ENCODE assay signal across 11 mouse cellular contexts in the genomic region with DNA sequence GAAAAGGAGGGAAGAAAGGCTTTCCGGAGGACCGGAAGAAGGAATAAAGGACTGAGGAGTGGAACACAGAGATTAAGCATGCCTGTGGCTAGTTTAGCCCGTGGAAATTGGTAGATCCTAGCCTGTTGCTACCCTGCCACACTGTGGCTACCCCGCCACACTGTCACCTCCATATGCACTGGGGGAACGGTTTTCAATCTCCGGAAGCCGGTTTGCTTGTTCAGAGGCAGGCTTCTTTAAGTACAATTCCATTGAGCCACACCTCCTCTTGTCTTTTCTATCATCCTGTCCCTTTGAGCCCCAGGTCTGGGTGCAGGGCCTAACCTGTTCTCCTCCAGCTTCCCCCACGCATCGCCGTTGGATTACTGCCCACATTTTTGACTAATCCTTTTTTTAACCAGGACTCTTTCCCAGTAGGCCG. TPM values are rescaled to one million over a fixed set of nuclear protein-coding genes. Genes with fewer than 3 reads are reported as not detected.
DNase-seq lines count a peak whose midpoint lies in the region; ATAC-seq lines count a peak whose summit lies in the region.
"Had no signal": no experiment of that assay in that cellular context is flagged by ENCODE, and none has a peak within 500 bp of the region (broad histone marks: within the 10 kb centered on the region; RNA-seq: fewer than 3 reads in every experiment).

No protein-coding gene starts in this region.

- ATAC-seq in kidney, embryonic 15.5 days (replicated peaks; ENCODE audit: low FRiP score) = no peak
- no peak; the same call in 1 of the 2 replicates for ATAC-seq in liver, embryonic 13.5 days (ENCODE audit: low read depth)
- ATAC-seq in midbrain, embryonic 14.5 days (ENCODE audit: low FRiP score, low TSS enrichment) = no peak
- ATAC-seq: forebrain, postnatal 0 days had no signal

- H3K9me3 ChIP-seq in kidney, embryonic 15.5 days (replicated peaks) = no peaks in the 10 kb centered on the region
- no peaks in the 10 kb centered on the region for H3K9me3 ChIP-seq in liver, embryonic 13.5 days (replicated peaks)
- H3K9me3 ChIP-seq in midbrain, embryonic 14.5 days (ENCODE audit: control insufficient read depth, low read length) = no peaks in the 10 kb centered on the region
- H3K9me3 ChIP-seq: limb, embryonic 13.5 days had no signal

- H3K27me3 ChIP-seq in kidney, embryonic 15.5 days = no peaks in the 10 kb centered on the region
- H3K27me3 ChIP-seq in liver, embryonic 13.5 days = no peaks in the 10 kb centered on the region
- H3K27me3 ChIP-seq in midbrain, embryonic 14.5 days (ENCODE audit: control insufficient read depth, insufficient read depth, low read length) = no peaks in the 10 kb centered on the region
- H3K27me3 ChIP-seq: limb, embryonic 13.5 days had no signal

- intact Hi-C loops in left cerebral cortex, postnatal 36 days (cut with DNase I) = no loop called here

- no peak overlapping the region for H3K4me2 ChIP-seq in kidney, embryonic 15.5 days
- H3K4me2 ChIP-seq in liver, embryonic 13.5 days = no peak overlapping the region
- no peak overlapping the region for H3K4me2 ChIP-seq in midbrain, embryonic 14.5 days (ENCODE audit: low read length)
- H3K4me2 ChIP-seq: limb, embryonic 13.5 days had no signal

- no peak overlapping the region for H3K9ac ChIP-seq in kidney, embryonic 15.5 days
- peak overlapping the region; percentile 34; the same call in 1 of the 2 replicates for H3K9ac ChIP-seq in liver, embryonic 13.5 days
- no peak overlapping the region for H3K9ac ChIP-seq in midbrain, embryonic 14.5 days (replicated peaks; ENCODE audit: low read length)
- H3K9ac ChIP-seq: forebrain, postnatal 0 days; limb, embryonic 13.5 days had no signal

- 23% methylated on average over 11 of the region's 11 CpGs for WGBS in kidney, embryonic 15.5 days
- WGBS in liver, embryonic 13.5 days (ENCODE audit: insufficient replicate concordance) = 38% methylated on average over 11 of the region's 11 CpGs
- WGBS in midbrain, embryonic 14.5 days = 4% methylated on average over 11 of the region's 11 CpGs

- H3K4me1 ChIP-seq in kidney, embryonic 15.5 days = peaks cover 10% of the 10 kb centered on the region
- H3K4me1 ChIP-seq in liver, embryonic 13.5 days (replicated peaks) = peaks cover 44% of the 10 kb centered on the region
- H3K4me1 ChIP-seq in midbrain, embryonic 14.5 days (ENCODE audit: control insufficient read depth, insufficient read depth, low read length) = no peaks in the 10 kb centered on the region

- peak overlapping the region; percentile 45; the same call in 1 of the 2 replicates for H3K27ac ChIP-seq in kidney, embryonic 15.5 days
- peak overlapping the region; percentile 66; the same call in 1 of the 2 replicates for H3K27ac ChIP-seq in liver, embryonic 13.5 days
- H3K27ac ChIP-seq in midbrain, embryonic 14.5 days (replicated peaks; ENCODE audit: low read depth, low read length) = no peak overlapping the region
- H3K27ac ChIP-seq: limb, embryonic 13.5 days had no signal

- DNase-seq in embryo, embryonic 11 days = peak; percentile 39
- DNase-seq in embryo, embryonic 10.5 days (ENCODE audit: low spot score) = no peak
- DNase-seq in kidney, postnatal 14 days = no peak
- peak; percentile 98 for DNase-seq in R1 (ENCODE audit: low read depth, low spot score)
- no peak for DNase-seq in liver, embryonic 13.5 days
- DNase-seq in left cerebral cortex, postnatal 36 days (ENCODE audit: low spot score in 2 of 2) = no peak
- DNase-seq in midbrain, embryonic 14.5 days = no peak
- DNase-seq: cerebellum, postnatal 25 days; forebrain, postnatal 0 days had no signal

- H3K36me3 ChIP-seq in kidney, embryonic 15.5 days = peaks cover 4% of the 10 kb centered on the region
- peaks cover 7% of the 10 kb centered on the region for H3K36me3 ChIP-seq in liver, embryonic 13.5 days
- no peaks in the 10 kb centered on the region for H3K36me3 ChIP-seq in midbrain, embryonic 14.5 days (ENCODE audit: control insufficient read depth, insufficient read depth, low read length)

- no peak overlapping the region for H3K4me3 ChIP-seq in kidney, embryonic 15.5 days (replicated peaks)
- H3K4me3 ChIP-seq in liver, embryonic 13.5 days (replicated peaks) = no peak overlapping the region
- no peak overlapping the region for H3K4me3 ChIP-seq in midbrain, embryonic 14.5 days (replicated peaks; ENCODE audit: low read depth, low read length)
- H3K4me3 ChIP-seq: limb, embryonic 13.5 days had no signal

RNA-seq across cellular contexts. Expression of gene Atpif1, which starts 9.1 kb away (rescaled TPM):
- 1,106 and 1,152 TPM in 2 replicates for polyA plus RNA-seq in kidney, embryonic 15.5 days (2015; fragmentation: Nextera tagmentation; extraction: Ambion mirVana)
- 1,559 and 1,572 TPM in 2 replicates for polyA plus RNA-seq in liver, embryonic 13.5 days (2015; fragmentation: Nextera tagmentation; extraction: Ambion mirVana)
- total RNA-seq in left cerebral cortex, postnatal 36 days (2021) = 100 to 1,000 TPM; 457 to 501 TPM
- 1,327 and 1,547 TPM in 2 replicates for polyA plus RNA-seq in midbrain, embryonic 14.5 days (2014; fragmentation: Nextera tagmentation; extraction: Ambion mirVana)

RNA-seq across cellular contexts. Expression of gene Dnajc8, which starts 11.0 kb away (rescaled TPM):
- 166 and 167 TPM in 2 replicates for polyA plus RNA-seq in kidney, embryonic 15.5 days (2015; fragmentation: Nextera tagmentation; extraction: Ambion mirVana)
- 125 and 148 TPM in 2 replicates for polyA plus RNA-seq in liver, embryonic 13.5 days (2015; fragmentation: Nextera tagmentation; extraction: Ambion mirVana)
- total RNA-seq in left cerebral cortex, postnatal 36 days (2021) = 100 to 1,000 TPM in 1 of 2 experiments, 10 to 100 TPM in 1; 88.6 to 101 TPM
- 149 and 152 TPM in 2 replicates for polyA plus RNA-seq in midbrain, embryonic 14.5 days (2014; fragmentation: Nextera tagmentation; extraction: Ambion mirVana)

RNA-seq across cellular contexts. Expression of gene Sesn2, which starts 14.0 kb away (rescaled TPM):
- 19.4 and 20.3 TPM in 2 replicates for polyA plus RNA-seq in kidney, embryonic 15.5 days (2015; fragmentation: Nextera tagmentation; extraction: Ambion mirVana)
- polyA plus RNA-seq in liver, embryonic 13.5 days (2015; fragmentation: Nextera tagmentation; extraction: Ambion mirVana) = 7.0 TPM in 2 replicates
- total RNA-seq in left cerebral cortex, postnatal 36 days (2021) = 10 to 100 TPM in 1 of 2 experiments, 1 to 10 TPM in 1; 9.2 to 12.3 TPM
- polyA plus RNA-seq in midbrain, embryonic 14.5 days (2014; fragmentation: Nextera tagmentation; extraction: Ambion mirVana) = 4.7 and 5.5 TPM in 2 replicates

RNA-seq across cellular contexts. Expression of gene Ptafr, which starts 39.5 kb away (rescaled TPM):
- 0.62 and 1.1 TPM in 2 replicates for polyA plus RNA-seq in kidney, embryonic 15.5 days (2015; fragmentation: Nextera tagmentation; extraction: Ambion mirVana)
- polyA plus RNA-seq in liver, embryonic 13.5 days (2015; fragmentation: Nextera tagmentation; extraction: Ambion mirVana) = 0.67 and 0.68 TPM in 2 replicates
- total RNA-seq in left cerebral cortex, postnatal 36 days (2021) = 1 to 10 TPM; 1.1 to 1.8 TPM
- 0.13 and 0.37 TPM in 2 replicates for polyA plus RNA-seq in midbrain, embryonic 14.5 days (2014; fragmentation: Nextera tagmentation; extraction: Ambion mirVana)

Comparison
In these comparisons a context has a peak if more than half of its experiments do, and no peak if none do; other contexts are left out.
1. DNase-seq: peak in embryo, embryonic 11 days (single experiment) and R1 (single experiment); none in embryo, embryonic 10.5 days (single experiment), kidney, postnatal 14 days (single experiment), liver, embryonic 13.5 days (single experiment), left cerebral cortex, postnatal 36 days (0 of 2) and midbrain, embryonic 14.5 days (single experiment).